Mouse (Mus musculus): ENCODE results near the gene Chrnb4.

The Chrnb4 gene

DNA sequence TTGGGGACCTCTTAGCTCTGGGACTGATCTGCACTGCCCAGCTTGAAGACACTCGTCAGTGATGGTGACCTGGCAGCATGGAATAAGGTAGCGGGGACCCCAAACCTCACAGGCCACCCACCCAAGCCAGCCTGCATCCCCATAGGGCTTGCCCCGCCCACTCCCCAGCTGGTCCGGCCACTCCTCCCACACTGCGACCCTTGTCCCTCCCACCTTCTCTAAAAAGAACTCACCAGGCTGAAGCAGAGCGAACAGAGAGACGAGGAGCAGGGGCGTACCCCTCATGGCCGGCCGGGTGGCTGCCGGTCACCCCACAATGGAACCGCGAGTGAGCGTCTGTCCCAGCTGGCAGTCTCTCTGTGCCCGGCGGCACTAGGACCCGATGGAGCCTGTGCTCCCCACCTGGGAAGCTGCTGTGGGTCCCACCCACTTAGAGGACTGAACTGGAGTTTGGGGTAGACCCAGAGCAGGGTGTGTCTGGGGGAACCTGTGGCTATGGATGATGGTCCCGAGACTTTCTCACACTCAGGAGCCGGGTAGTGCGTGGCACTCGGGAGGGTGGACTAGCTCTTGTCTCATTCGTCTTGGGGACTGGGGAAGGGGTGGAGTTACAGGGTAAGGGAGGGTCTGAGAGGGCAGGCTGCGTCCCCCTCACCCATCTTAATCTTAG lies at the start of gene Chrnb4:
Gene Chrnb4 (minus strand): TSS at position 569 of the 670 bp plus-strand sequence.
- DNase-seq (ENCODE audit: low read depth), result no peak

DNA sequence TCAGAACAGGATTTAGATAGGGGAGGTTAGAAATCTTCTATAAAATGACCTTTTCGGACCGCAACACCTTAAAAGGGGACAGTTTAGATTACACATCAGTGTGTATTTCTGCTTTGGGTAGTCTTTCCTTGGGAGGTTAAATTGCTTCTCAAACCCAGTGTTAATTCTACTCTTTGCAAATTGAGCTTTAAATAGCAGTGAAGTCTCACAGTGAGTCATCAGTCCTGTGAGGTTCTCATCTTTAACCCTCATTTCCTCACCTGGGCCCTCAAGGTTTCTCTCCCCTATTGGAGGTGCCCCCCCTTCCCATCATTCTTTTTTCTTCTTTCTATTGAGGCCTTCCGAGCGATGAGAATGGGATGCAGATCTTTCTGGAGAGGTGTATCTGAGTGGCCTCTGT lies 48.3 kb upstream of the Chrnb4 start:
- DNase-seq (ENCODE audit: low read depth), result no peak

- DNase-seq (ENCODE audit: low read depth), result no peak
Observed at GRCm38 (mm10) chr9:55096033-55096432, 47.5 kb upstream of the Chrnb4 start.

GRCm38 (mm10) chr9:55090141-55090540 lies 41.6 kb upstream of the Chrnb4 start:
- DNase-seq (ENCODE audit: low read depth), result no peak

DNA sequence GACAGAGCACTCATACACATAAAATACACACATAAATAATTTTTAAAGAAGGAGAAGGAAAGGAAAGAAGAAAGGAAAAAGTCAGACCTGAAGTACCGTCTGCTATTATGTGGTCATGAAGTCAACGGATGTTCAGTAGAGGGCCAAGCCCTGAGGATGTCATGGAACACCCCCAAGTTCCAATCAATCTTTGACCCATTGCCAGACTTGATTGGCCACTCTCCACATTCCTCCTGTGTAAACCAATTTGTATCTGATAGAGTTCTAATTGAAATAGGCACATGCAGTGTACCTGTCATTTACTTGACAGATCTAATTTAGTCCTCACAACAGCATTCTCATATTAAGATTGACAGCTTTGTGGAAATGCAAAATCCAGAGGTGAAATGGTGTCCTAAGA lies 40.6 kb upstream of the Chrnb4 start:
- DNase-seq (ENCODE audit: low read depth), result no peak

- DNase-seq (ENCODE audit: low read depth), result no peak
Observed at GRCm38 (mm10) chr9:55083154-55083913, 34.8 kb upstream of the Chrnb4 start.

DNA sequence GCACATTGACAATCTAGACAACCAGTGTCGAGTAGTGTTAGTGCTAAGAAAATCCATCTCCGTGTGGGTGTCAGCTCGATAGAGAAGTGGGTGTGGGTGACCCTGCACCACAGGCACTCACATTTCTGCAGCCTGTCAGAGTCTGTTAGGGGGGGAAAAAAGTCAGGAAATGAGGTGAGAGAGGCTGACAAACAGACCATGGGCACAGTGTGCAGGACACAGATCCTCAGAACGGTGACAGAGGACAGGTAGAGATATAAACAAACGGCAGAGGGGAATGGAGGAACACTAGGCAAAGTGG lies 19.3 kb upstream of the Chrnb4 start:
- DNase-seq (ENCODE audit: low read depth), result no peak

DNA sequence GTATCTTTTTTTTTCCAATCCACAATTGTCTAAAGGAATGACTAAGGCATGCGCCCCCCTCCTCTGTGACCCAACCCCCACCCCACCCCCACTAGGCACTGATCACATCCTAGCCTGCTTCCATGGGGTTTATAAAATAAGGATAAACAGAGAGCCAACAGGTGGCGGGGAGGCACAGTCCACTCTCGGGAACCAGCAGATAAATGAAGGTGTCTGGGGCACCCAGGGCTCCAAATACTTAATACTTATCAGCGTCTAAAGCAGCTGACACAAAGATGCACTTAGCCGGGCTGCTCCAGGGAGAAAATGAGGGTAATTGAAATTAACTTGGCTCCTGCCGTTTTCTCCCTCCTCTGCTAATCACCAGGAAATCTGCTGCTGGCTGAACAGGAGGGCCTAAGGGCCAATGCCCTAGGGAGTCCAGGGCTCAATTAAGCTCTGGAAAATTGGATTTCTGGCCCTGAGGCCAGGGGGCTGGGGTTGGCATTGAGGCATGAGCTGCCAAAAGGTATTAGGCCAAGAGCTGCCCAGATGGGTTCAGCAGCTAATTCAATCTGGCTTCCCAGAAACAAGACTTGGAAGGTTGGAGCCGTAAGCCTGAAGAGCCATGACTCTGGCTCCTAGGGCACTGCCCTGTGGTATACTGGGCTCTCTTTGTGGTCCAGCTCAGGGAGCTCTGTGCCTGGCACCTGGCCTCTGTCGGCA lies 18.8 kb upstream of the Chrnb4 start:
- no peak for DNase-seq (ENCODE audit: low read depth)

DNA sequence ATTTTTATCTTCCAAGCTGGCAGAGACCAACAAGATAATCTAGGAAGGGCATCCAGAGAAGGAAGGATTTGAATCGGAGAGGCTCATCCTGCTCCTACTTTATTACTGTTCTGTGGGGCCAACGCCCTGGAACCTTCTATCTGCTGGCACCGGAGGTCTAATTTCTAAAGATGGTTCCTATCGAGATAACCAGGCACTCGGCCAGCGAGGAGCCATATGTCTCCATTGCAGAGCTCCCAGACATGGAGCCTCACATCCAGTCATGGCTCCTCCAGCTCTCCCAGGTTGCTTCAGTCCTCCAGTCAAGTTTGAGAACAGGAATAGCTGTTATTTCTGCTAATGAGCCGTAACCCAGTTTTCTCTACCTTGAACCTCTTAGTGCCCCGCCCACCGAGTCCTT lies 16.7 kb upstream of the Chrnb4 start:
- no peak for DNase-seq (ENCODE audit: low read depth)

DNA sequence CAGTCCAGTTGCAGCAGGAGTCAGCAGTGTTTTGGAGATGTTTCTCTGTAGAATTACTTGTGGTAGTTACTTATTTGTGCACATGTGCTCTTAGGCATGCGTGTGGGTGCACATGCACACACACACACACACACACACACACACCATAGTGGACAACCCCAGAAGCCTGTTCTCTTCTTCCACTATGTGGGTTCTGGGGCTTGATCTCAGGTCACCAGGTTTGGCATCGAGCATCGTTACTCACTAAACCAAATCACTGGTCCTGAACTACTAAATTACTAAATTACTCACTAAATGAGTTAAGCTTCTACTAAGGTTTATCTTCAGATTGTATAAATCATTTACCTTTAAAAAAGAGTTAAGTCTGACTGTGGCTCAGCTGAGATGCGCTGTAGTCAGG lies 9.5 kb upstream of the Chrnb4 start:
- no peak for DNase-seq (ENCODE audit: low read depth)

DNA sequence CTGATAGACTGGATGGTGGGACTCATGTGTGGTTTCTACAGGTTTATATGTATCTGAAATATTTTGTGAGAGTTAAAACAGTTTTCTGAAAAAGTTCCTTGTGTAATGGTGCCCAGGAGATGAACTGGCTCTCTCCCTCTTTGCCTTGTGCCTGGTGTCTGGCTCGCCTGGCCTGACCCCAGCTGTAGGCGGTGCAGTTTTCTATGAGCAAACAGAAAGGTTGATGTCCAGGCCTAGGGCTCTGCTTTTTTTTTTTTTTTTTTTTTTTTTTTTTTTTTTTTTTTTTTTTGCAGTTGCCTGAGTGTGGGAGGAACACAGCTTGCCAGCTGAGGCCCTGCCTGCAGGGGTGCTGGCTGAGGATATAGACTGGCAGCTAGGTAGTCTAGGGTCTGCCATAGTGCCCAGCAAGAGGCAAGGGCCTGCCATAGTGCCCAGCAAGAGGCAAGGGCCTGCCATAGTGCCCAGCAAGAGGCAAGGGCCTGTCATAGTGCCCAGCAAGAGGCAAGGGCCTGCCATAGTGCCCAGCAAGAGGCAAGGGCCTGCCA lies 6.9 kb upstream of the Chrnb4 start:
- no peak for DNase-seq (ENCODE audit: low read depth)

DNA sequence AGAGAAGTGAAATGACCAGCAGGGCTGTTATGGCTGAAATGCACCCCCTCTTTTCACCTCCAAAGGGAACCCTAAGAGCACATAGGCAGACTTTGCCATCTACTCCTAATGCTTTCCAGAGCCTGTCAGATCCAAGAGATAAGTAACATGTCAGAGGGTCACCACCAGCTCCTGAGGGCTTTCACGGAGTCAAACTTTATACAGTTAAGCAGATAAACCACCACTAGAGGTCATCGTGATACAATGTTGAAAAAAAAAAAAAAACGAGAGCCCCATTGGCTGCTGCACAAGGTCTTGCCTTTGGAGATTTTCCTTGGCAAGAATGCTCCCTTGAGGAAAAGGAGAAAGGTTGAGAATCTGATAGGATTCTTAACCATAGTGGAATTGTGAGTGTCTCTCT lies 1.8 kb downstream of the Chrnb4 start:
- no peak for DNase-seq (ENCODE audit: low read depth)

GRCm38 (mm10) chr9:55045001-55045400 lies 3.6 kb downstream of the Chrnb4 start:
- no peak for DNase-seq (ENCODE audit: low read depth)

DNA sequence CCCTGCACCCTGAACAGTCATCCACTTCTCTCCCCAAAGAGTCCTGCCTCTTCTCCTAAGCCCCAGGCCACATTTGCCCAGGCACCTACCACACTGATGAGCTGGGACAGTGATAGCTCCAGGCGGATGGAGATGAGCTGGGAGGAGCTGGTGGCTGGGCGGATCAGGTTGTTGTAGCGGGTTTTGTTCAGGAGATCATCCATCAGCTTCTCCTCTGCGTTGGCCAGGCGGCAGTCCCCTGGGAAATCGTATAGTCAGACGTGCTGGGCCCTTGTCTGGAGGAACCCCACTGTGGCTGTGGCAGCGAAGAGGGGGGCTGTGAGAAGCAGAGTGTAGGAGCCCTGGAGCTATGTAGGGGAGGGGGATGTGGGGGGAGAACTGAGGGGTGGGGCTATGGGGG lies 4.9 kb downstream of the Chrnb4 start:
- DNase-seq (ENCODE audit: low read depth), result no peak

DNA sequence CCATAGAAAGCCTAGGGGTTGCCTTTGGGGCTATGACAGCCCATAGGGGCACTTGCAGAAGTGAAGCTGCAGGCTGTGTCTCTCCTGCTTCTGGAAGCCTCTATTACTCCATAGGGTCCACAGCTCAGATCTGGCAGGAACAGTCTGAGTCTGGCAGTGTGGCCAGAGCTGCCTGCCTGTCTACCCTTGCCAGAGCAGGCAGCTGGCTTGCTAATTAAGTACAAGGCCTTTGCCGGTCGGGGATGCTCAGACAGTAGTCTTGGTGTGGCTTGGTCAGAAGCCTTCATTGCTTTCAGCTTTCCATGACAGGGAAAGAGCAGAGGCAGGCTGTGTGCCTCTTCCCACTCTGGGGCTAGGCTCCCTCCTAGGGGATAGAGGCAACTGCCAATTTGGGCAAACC lies 7.2 kb downstream of the Chrnb4 start:
- DNase-seq (ENCODE audit: low read depth), result no peak

- no peak for DNase-seq (ENCODE audit: low read depth)
Observed at GRCm38 (mm10) chr9:55039983-55040382, 8.6 kb downstream of the Chrnb4 start.

DNA sequence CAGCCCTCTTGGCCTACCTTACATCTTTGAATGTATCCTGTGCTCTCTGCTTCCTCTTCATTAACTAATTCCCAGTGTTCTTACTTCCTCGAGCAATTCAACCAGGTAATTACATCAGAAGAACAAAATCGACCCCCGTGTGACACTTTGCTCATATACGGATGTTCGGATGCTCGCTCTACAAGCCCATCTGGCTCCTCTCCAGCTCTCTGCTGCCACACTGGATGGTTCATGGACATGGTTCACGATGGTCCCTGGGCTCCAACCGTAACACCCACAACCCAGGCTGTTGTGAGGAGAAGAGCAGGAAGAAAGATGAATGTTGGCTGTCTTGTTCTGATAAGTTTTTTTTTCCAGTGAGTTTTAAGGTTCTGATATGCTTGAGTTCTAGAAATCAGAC lies 9.6 kb downstream of the Chrnb4 start:
- no peak for DNase-seq (ENCODE audit: low read depth)

GRCm38 (mm10) chr9:55031435-55032167 lies 17.0 kb downstream of the Chrnb4 start:
- DNase-seq (ENCODE audit: low read depth), result no peak

- no peak for DNase-seq (ENCODE audit: low read depth)
Observed at GRCm38 (mm10) chr9:55026275-55026663, 22.3 kb downstream of the Chrnb4 start, which contains the start of gene Chrna3. TSS of gene Chrna3 (minus strand) at chr9:55026562.

DNA sequence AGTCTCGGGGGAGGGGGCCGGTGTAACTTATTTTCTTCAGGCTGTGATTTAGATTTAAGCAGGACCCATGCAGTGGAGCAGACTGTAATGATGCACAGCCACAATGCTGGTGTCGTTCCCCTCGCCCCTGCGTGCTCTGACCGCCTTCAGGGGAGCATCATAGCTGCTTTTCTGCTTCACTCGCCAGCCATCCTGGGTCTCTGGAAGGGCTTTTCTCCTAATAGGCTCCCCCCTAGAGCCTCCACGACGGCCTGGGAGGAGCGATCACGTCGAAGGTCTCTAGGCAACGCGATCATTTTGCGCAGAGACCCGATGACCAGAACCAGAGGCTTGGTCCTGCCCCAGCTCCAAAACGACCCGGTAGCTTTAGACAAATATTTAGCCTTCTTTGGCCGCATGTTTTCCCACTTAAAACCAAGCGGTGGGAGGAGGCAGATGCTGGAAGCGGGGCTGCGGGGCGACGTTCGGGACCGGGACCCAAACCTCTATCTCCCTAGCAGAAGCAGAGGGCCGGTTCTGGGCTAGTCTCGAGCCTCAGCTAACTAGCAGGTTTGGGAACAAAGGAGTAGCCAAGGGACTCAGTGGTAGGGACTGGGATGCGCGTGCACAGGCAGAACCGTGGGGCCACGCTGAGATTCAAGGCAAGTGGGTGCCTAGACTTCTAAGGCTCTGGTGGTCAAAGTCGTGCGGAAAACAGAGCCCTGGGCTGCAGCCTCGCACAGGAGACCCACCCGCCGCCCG lies 22.9 kb downstream of the Chrnb4 start:
- no peak for DNase-seq (ENCODE audit: low read depth)

DNA sequence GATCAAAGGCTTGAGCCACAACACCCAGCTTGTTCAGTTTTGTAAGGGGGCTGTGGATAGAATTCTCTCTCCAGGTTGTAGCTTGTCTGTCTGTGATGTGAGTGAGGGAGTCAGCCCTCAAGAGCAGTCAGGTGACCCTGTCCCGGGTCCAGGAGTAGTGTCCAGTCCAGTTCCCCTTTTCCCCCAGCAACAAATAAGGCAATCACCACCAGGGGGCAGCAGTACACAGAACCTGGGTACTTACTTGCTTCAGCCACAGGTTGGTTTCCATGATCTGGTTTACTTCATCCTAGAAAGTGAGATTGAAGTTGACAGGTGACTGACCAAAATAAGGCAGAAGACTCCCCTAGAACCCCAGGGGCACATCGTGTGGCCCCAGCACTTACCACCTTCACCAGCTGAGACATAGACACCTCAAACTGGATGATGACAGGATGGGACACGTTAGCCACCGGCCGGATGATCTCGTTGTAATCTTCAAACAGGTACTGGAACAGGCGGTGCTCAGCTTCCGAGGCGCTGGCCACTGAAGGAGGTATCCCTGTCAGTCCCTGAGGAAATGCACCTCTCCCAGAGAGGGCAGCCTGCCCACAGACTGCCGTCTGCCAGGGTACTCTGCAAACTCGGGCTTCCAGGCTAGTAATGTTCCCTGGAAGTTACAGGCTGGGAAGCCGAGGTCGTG lies 24.5 kb downstream of the Chrnb4 start:
- peak; percentile 41 for DNase-seq (ENCODE audit: low read depth)
